Mouse (Mus musculus) CH12.LX (cell line): Measurements from ENCODE around the gene Ankrd9. TPM values are rescaled to one million over a fixed set of nuclear protein-coding genes. Genes with fewer than 3 reads are reported as not detected.

Experiments
- DNase-seq: peaks from one replicate; pipeline ENCODE4 v3.0.0-alpha.2; 2013; ENCODE audit errors: extremely low read depth
- H3K27ac ChIP-seq: 2 replicates; pipeline ENCODE4 v1.5.1; 2012; ENCODE audit warnings: low read depth, mild to moderate bottlenecking, control low read depth, moderate library complexity; ENCODE audit not compliant: insufficient read depth
- H3K27me3 ChIP-seq: replicated peaks from 2 replicates; pipeline ENCODE3; 2012; ENCODE audit warnings: inconsistent platforms
- H3K36me3 ChIP-seq, 2 experiments: replicated peaks in 1 of 2; 2 replicates each; pipeline versions ENCODE3 to v1.6.1; 2012; ENCODE audit warnings: inconsistent platforms in 1 of 2, low read length in 1 of 2, mild to moderate bottlenecking in 1 of 2, mixed read lengths in 1 of 2, moderate library complexity in 1 of 2; ENCODE audit not compliant: control insufficient read depth in 1 of 2, insufficient read depth in 1 of 2
- H3K4me1 ChIP-seq, 2 experiments: 2 replicates each; pipeline ENCODE4 v1.6.1; 2012; ENCODE audit warnings: inconsistent platforms in 1 of 2, moderate library complexity in 1 of 2; ENCODE audit not compliant: insufficient read depth in 2 of 2, control insufficient read depth in 1 of 2
- H3K4me2 ChIP-seq: 2 replicates; pipeline ENCODE4 v1.6.1; 2012; ENCODE audit warnings: low read depth, mild to moderate bottlenecking, control low read depth; ENCODE audit not compliant: poor library complexity, insufficient read depth, severe bottlenecking
- H3K4me3 ChIP-seq, 3 experiments: fragments of 150-350 bp in 1 of 3; sonication (generic) in 1 of 3; replicated peaks in 1 of 3; 2 replicates each; pipeline versions ENCODE3 to v1.5.1; 2011 to 2012; ENCODE audit warnings: low read depth in 2 of 3, low read length in 2 of 3, mild to moderate bottlenecking in 2 of 3, moderate library complexity in 2 of 3, control low read depth in 1 of 3, improper control_type of control experiment in 1 of 3, inconsistent platforms in 1 of 3, mixed read lengths in 1 of 3; ENCODE audit not compliant: poor library complexity in 1 of 3
- H3K79me2 ChIP-seq: replicated peaks from 2 replicates; pipeline ENCODE4 v1.6.1; 2012; ENCODE audit warnings: mild to moderate bottlenecking, moderate library complexity; ENCODE audit not compliant: control insufficient read depth, poor library complexity, insufficient read depth, severe bottlenecking; ENCODE audit errors: extremely low read depth
- H3K9ac ChIP-seq: 2 replicates; pipeline ENCODE4 v1.6.1; 2012; ENCODE audit warnings: low read depth, mild to moderate bottlenecking, control low read depth, moderate library complexity; ENCODE audit not compliant: insufficient read depth
- H3K9me3 ChIP-seq: replicated peaks from 2 replicates; pipeline ENCODE3; 2012; ENCODE audit warnings: low read length, inconsistent platforms, mixed read lengths
- CHD1 ChIP-seq: IDR thresholded peaks from 2 replicates; pipeline ENCODE4 v1.6.1; 2012; ENCODE audit warnings: low read depth, low read length, improper control_type of control experiment, inconsistent platforms
- E2F4 ChIP-seq: IDR thresholded peaks from 2 replicates; pipeline ENCODE4 v1.6.1; 2011; ENCODE audit warnings: low read depth, low read length, improper control_type of control experiment; ENCODE audit not compliant: insufficient replicate concordance
- ETS1 ChIP-seq: conservative IDR thresholded peaks from 2 replicates; pipeline ENCODE4 v1.6.1; 2012; ENCODE audit warnings: low read depth, mild to moderate bottlenecking, inconsistent platforms, low read length, improper control_type of control experiment, moderate library complexity
- JUN ChIP-seq: IDR thresholded peaks from 2 replicates; pipeline ENCODE4 v1.6.1; 2011; ENCODE audit warnings: low read depth, mild to moderate bottlenecking, low read length, improper control_type of control experiment, moderate library complexity; ENCODE audit not compliant: insufficient read depth
- KAT2A ChIP-seq: IDR thresholded peaks from 2 replicates; pipeline ENCODE4 v1.6.1; 2012; ENCODE audit warnings: low read length, improper control_type of control experiment, inconsistent platforms; ENCODE audit not compliant: insufficient replicate concordance
- MXI1 ChIP-seq: IDR thresholded peaks from 2 replicates; pipeline ENCODE4 v1.6.1; 2011; ENCODE audit warnings: mild to moderate bottlenecking, low read depth, low read length, improper control_type of control experiment
- MYC ChIP-seq: IDR thresholded peaks from 2 replicates; pipeline ENCODE4 v1.6.1; 2011; ENCODE audit warnings: low read depth, mild to moderate bottlenecking, improper control_type of control experiment, low read length
- POLR2AphosphoS2 ChIP-seq: IDR thresholded peaks from 2 replicates; pipeline ENCODE4 v1.6.1; 2011; ENCODE audit warnings: low read depth, low read length, improper control_type of control experiment
- RCOR1 ChIP-seq: conservative IDR thresholded peaks from 2 replicates; pipeline ENCODE4 v1.6.1; 2012; ENCODE audit warnings: low read depth, mild to moderate bottlenecking, inconsistent platforms, low read length, improper control_type of control experiment
- UBTF ChIP-seq: IDR thresholded peaks from 2 replicates; pipeline ENCODE4 v1.6.1; 2012; ENCODE audit warnings: low read depth, mild to moderate bottlenecking, inconsistent platforms, low read length, improper control_type of control experiment, moderate library complexity
- USF1 ChIP-seq: IDR thresholded peaks from 2 replicates; pipeline ENCODE4 v1.6.1; 2014; ENCODE audit warnings: low read depth, mild to moderate bottlenecking, inconsistent platforms, low read length, improper control_type of control experiment
- ZC3H11A ChIP-seq: IDR thresholded peaks from 2 replicates; pipeline ENCODE4 v1.6.1; 2012; ENCODE audit warnings: low read depth, mild to moderate bottlenecking, inconsistent platforms, low read length, improper control_type of control experiment
- ZKSCAN1 ChIP-seq: IDR thresholded peaks from 2 replicates; pipeline ENCODE4 v1.6.1; 2012; ENCODE audit warnings: low read depth, inconsistent platforms, low read length, improper control_type of control experiment, borderline replicate concordance
- ZNF384 ChIP-seq: IDR thresholded peaks from 2 replicates; pipeline ENCODE4 v1.6.1; 2012; ENCODE audit warnings: low read depth, low read length, improper control_type of control experiment, inconsistent platforms
- dilution Hi-C: fragments of 300-500 bp; cut with MboI; formaldehyde crosslinking; loops from 2 replicates; pipeline ENCODE4 v1.14.3; 2020; ENCODE audit warnings: low sequenced_read_pairs; ENCODE audit not compliant: extremely low pct_unique_long_range_greater_than_20kb, extremely low pct_ligation_motif_present
- in situ Hi-C: fragments of 300-500 bp; cut with MboI; formaldehyde crosslinking; loops from 3 replicates; pipeline ENCODE4 v1.14.3; 2019; ENCODE audit warnings: low sequenced_read_pairs, low pct_ligation_motif_present, low pct_unique_long_range_greater_than_20kb, mixed read lengths
- polyA plus RNA-seq: library from polyadenylated mRNA; unstranded; fragments of >175 nt; gene quantifications from 2 replicates; pipeline ENCODE4 v1.2.1, GENCODE M21; 2012; ENCODE audit warnings: low read depth; ENCODE audit not compliant: insufficient read length
- total RNA-seq, 2 experiments: library from RNA; depleted of rRNA; stranded (reverse); fragments of 300-350 nt in 1 of 2; fragments of >200 nt in 1 of 2; gene quantifications; 2 replicates each; pipeline ENCODE4 v1.2.3; 2012 to 2014

Gene Ankrd9
- total and polyA plus RNA-seq, 3 experiments = 2.4 to 5.2 (median 2.5) TPM

GRCm38 (mm10) chr12:110966079-110966478 is 12.8 kb downstream of the Ankrd9 start:
- TF ChIP-seq E2F4 = no peak
- no peak for TF ChIP-seq USF1
- no peak for TF ChIP-seq POLR2AphosphoS2
- no peak for TF ChIP-seq ZKSCAN1
- TF ChIP-seq JUN = no peak
- TF ChIP-seq ZC3H11A = no peak
- no peak for TF ChIP-seq KAT2A
- no peak for TF ChIP-seq CHD1
- no peak for TF ChIP-seq ETS1
- TF ChIP-seq RCOR1 = no peak
- no peaks in the 10 kb centered on the region for H3K9me3 ChIP-seq
- dilution Hi-C loops = no loop called here

GRCm38 (mm10) chr12:110965500-110965899 is 13.3 kb downstream of the Ankrd9 start:
- dilution Hi-C loops = no loop called here
- H3K9me3 ChIP-seq = no peaks in the 10 kb centered on the region
- DNase-seq = no peak
- in situ Hi-C loops = no loop called here
- no peaks in the 10 kb centered on the region for H3K79me2 ChIP-seq
- no peak overlapping the region for H3K4me2 ChIP-seq
- TF ChIP-seq MYC (no peak), MXI1 (no peak), POLR2AphosphoS2 (no peak), UBTF (no peak), ZNF384 (no peak)
- no peak overlapping the region for H3K4me3 ChIP-seq
- H3K4me1 ChIP-seq = peaks cover 0 to 11% of the 10 kb centered on the region in 2 experiments; a peak in 1 of 4 replicates
- H3K27me3 ChIP-seq = no peaks in the 10 kb centered on the region
- H3K27ac ChIP-seq = no peak overlapping the region
- H3K9ac ChIP-seq = no peak overlapping the region
- peaks cover 25 to 57% of the 10 kb centered on the region in 2 experiments for H3K36me3 ChIP-seq

More at GRCm38 (mm10) chr12:110966079-110966478, 12.8 kb downstream of the Ankrd9 start:
- no peaks in the 10 kb centered on the region for H3K79me2 ChIP-seq
- no peak for DNase-seq
- H3K4me3 ChIP-seq = no peak overlapping the region
- H3K9ac ChIP-seq = no peak overlapping the region
- H3K4me1 ChIP-seq = peaks cover 0 to 11% of the 10 kb centered on the region in 2 experiments; a peak in 1 of 4 replicates
- no peak overlapping the region for H3K27ac ChIP-seq
- in situ Hi-C loops = no loop called here
- no peak overlapping the region for H3K4me2 ChIP-seq
- H3K36me3 ChIP-seq = peaks cover 22 to 57% of the 10 kb centered on the region in 2 experiments
- H3K27me3 ChIP-seq = no peaks in the 10 kb centered on the region
